Mouse (Mus musculus) gastrocnemius, postnatal 10 days (tissue): ENCODE measurements around the gene Cyth2. TPM values are rescaled to one million over a fixed set of nuclear protein-coding genes. Genes with fewer than 3 reads are reported as not detected.

Experiments used
- DNase-seq: peaks from one replicate; pipeline ENCODE4 v3.0.0; 2021; ENCODE audit warnings: mixed read lengths
- total RNA-seq, 2 experiments: library from RNA; stranded (reverse); gene quantifications; 2 replicates each; pipeline ENCODE4 v1.2.3; 2021

Cyth2 gene
- total RNA-seq, 2 experiments from 2014 or later: 45.3 to 45.4 TPM

GRCm38 (mm10) chr7:45785388-45786135, 28.8 kb downstream of the Cyth2 start:
- DNase-seq: peak; percentile 50

GRCm38 (mm10) chr7:45784524-45785372, 29.6 kb downstream of the Cyth2 start, which contains the start of gene Sult2b1:
Gene Sult2b1 (minus strand): TSS chr7:45784669.
- peak; percentile 33 for DNase-seq

- peak; percentile 47 for DNase-seq
Observed at GRCm38 (mm10) chr7:45783511-45784091, 30.8 kb downstream of the Cyth2 start, which contains the start of gene Lmtk3. Gene Lmtk3 (plus strand): TSS chr7:45783738.

- no peak for DNase-seq
Observed at GRCm38 (mm10) chr7:45782271-45782670, 32.1 kb downstream of the Cyth2 start.

DNA sequence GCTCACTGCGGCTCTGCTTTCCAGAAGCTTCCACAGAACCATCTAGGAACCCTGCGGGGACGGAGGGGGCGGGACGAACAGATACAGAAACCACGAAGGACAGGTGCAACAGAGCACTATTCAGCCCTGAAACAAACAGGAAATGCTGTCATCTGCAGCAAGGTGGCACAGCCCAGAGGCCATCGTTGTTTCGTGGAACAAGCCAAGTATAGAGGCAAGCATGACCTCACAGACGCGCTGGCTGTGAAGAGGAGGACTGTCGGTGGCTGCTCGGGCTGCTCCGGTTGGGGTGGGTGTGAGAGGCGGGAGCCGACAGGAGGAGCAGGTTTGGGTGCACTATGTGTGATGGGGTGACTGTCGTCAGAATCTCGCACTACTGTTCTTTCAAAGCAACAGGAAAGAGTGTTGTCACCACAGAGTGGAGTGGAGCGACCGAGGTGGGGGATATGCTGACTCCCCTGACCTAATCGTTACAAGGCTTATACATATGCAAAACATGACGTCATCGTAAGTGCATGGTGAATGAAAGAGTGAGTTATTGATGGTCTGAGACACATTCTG, 35.2 kb downstream of the Cyth2 start:
- no peak for DNase-seq

DNA sequence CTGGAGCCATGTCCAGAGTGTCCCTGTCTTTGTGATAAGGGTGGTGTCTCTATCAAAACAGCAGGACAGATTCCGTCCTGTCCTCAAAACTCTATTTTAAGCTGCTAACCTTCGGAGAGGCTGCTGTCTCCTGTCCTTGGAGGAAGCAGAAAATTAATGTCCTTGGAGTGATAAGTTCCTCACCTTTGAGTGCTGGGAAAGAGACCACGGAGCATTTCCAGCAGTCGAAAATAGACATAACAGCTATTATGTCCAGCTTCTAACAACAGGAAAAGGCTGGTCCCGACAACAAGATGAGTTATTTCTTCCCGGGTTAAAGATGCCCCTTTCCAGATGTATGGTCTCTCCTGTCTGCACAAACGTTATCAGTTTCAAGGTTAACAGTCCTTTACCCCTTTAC, 39.1 kb downstream of the Cyth2 start:
- DNase-seq: no peak

GRCm38 (mm10) chr7:45771101-45771500, 43.3 kb downstream of the Cyth2 start:
- DNase-seq: no peak

DNA sequence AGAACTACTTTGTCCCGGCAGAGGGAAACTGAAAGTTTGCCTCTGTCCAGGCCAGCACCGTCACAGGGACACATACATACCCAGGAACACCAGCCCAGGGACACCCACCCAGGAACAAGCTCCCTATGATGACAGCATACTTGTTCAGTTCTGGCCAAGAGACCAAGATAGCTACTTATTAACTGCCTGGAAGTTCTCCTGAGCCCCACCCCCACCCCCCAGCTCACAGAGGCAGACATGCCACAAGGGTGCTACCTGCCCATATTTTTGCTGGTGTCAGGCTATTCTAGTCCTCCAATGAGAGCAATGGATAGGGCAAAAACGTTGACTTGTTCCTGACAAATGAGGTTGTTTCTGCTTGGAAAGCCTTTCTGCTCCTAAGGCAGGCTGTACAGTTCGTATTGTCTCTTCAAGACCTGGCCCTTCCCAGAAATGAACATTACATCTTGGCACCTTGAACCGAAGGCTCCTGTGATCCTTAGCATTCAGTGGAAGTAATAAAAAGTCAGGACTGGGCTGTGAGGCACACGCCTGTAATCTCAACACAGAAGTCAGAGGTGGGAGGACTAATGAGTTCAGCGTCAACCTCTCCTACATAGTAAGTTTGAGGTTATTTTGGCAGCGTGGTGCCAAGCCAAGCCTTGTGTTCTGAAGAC, 43.8 kb downstream of the Cyth2 start:
- DNase-seq: no peak

GRCm38 (mm10) chr7:45767500-45767899, 46.9 kb downstream of the Cyth2 start:
- no peak for DNase-seq

DNA sequence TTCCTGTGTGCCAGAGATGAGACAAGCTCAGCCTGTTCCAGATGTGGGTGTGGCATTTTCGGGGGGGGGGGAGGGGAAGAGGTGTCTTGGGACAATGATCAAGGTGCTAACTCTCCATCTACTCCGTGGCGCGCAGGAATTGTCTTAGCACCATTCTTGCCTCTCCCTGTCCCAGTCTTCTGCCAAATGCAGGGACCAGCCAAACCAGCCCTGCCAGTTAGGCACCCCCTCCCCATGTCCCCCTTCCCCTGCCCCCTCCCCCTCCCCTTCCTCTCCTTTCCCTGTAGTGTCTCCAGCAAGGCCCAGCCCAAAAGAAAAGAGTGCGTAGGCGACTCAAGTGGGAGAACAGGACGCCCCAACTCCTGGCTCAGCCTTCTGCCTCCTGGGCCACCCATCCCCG, 47.6 kb downstream of the Cyth2 start:
- DNase-seq: no peak

GRCm38 (mm10) chr7:45765995-45766394, 48.4 kb downstream of the Cyth2 start:
- DNase-seq: no peak

DNA sequence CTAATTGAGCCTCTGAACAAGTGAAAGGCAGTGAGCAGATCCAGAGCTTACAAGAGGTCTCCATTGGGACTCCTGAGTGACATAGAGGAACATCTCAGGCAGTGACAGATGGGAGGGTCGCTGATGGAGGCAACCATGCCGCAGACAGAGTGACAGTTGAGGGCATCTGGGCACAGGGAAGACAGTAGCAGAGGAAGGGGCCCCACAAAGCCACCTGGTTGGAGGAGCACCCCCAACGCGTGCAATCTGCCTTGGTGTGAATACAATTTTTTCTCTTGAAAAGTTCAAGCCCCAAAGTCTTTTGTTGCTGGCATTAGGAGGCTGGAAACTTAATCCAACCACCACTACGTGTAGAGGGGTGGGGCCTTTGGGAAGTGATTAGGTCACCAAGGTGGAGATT, 54.2 kb downstream of the Cyth2 start:
- no peak for DNase-seq

DNA sequence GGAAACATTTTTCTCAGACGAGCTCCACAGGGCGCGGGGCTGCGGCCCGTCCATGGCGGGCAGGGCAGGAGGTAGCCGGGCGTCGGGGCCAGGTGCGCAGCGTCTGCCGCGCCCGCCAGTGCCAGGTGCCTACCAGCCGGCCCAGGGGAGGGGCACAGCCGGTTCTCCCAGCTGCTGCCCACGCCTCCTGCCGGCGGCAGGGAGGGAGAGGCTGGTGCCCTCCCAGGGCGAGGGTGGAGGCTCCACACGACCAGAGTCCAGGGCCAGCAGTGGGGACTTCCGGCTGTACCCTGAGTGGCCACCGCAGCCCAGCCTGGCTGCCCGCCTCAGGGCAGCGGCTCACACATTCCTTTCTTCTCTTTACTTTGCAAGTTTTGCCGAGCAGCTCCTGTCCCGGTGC, 55.0 kb downstream of the Cyth2 start:
- no peak for DNase-seq

Other genes starting within 250 kb of the Cyth2 start
- gene Bcat2, start 244.4 kb downstream of the Cyth2 start, total RNA-seq: 10 to 100 TPM; 24.0 to 25.2 TPM
- gene Fgf21, start 199.1 kb downstream of the Cyth2 start, total RNA-seq: not detected
- not detected for gene Fut1, start 197.3 kb downstream of the Cyth2 start, total RNA-seq
- under 1 TPM in 1 of 2 experiments, not detected in 1; 0.38 TPM for gene Izumo1, start 192.8 kb downstream of the Cyth2 start, total RNA-seq
- gene Rasip1, start 187.1 kb downstream of the Cyth2 start, total RNA-seq: 10 to 100 TPM; 17.2 to 19.7 TPM
- gene Mamstr, start 174.6 kb downstream of the Cyth2 start, total RNA-seq: 100 to 1,000 TPM; 105 to 131 TPM
- under 1 TPM in 1 of 2 experiments, not detected in 1; 0.11 TPM for gene Fut2, start 148.2 kb downstream of the Cyth2 start, total RNA-seq
- under 1 TPM; 0.75 to 0.77 TPM for gene Ntn5, start 130.6 kb downstream of the Cyth2 start, total RNA-seq
- under 1 TPM in 1 of 2 experiments, not detected in 1; 0.21 TPM for gene Sec1, start 120.2 kb downstream of the Cyth2 start, total RNA-seq
- 1 to 10 TPM; 3.4 to 3.9 TPM for gene Car11, start 114.7 kb downstream of the Cyth2 start, total RNA-seq
- gene Dbp, start 109.5 kb downstream of the Cyth2 start, total RNA-seq: 10 to 100 TPM; 35.9 to 37.9 TPM
- gene Rpl18, start 99.1 kb downstream of the Cyth2 start, total RNA-seq: 100 to 1,000 TPM; 793 to 822 TPM
- gene Sphk2, start 96.6 kb downstream of the Cyth2 start, total RNA-seq: 10 to 100 TPM; 11.8 to 13.8 TPM
- under 1 TPM; 0.12 to 0.45 TPM for gene Fam83e, start 93.4 kb downstream of the Cyth2 start, total RNA-seq
- not detected for gene Spaca4, start 88.8 kb downstream of the Cyth2 start, total RNA-seq
- gene Lmtk3, start 30.8 kb downstream of the Cyth2 start, total RNA-seq: under 1 TPM; 0.52 to 0.80 TPM
- not detected for gene Sult2b1, start 29.9 kb downstream of the Cyth2 start, total RNA-seq
- under 1 TPM; 0.36 to 0.45 TPM for gene Kcnj14, start 10.2 kb upstream of the Cyth2 start, total RNA-seq
- 10 to 100 TPM; 14.8 to 15.4 TPM for gene Grwd1, start 16.4 kb upstream of the Cyth2 start, total RNA-seq
- gene Kdelr1, start 58.2 kb upstream of the Cyth2 start, total RNA-seq: 10 to 100 TPM; 73.5 to 74.7 TPM
- gene Grin2d, start 63.8 kb upstream of the Cyth2 start, total RNA-seq: 1 to 10 TPM in 1 of 2 experiments, under 1 TPM in 1; 0.80 to 1.2 TPM
- gene Syngr4, start 82.1 kb upstream of the Cyth2 start, total RNA-seq: under 1 TPM in 1 of 2 experiments, not detected in 1; 0.35 TPM
- 10 to 100 TPM; 42.3 to 47.7 TPM for gene Tmem143, start 82.4 kb upstream of the Cyth2 start, total RNA-seq
- gene Emp3, start 106.8 kb upstream of the Cyth2 start, total RNA-seq: 10 to 100 TPM; 34.8 to 55.7 TPM
- 1 to 10 TPM; 1.1 to 1.6 TPM for gene Ccdc114, start 109.5 kb upstream of the Cyth2 start, total RNA-seq
- gene Abcc6, start 215.7 kb upstream of the Cyth2 start, total RNA-seq: under 1 TPM; 0.11 to 0.12 TPM
- 10 to 100 TPM; 42.1 to 47.5 TPM for gene Nomo1, start 219.1 kb upstream of the Cyth2 start, total RNA-seq